Mouse (Mus musculus): Measurements from ENCODE around the gene Trit1. TPM values are rescaled to one million over a fixed set of nuclear protein-coding genes. Genes with fewer than 3 reads are reported as not detected.

The Trit1 gene
- polyA plus RNA-seq, 1 experiment: 6.3 TPM

DNA sequence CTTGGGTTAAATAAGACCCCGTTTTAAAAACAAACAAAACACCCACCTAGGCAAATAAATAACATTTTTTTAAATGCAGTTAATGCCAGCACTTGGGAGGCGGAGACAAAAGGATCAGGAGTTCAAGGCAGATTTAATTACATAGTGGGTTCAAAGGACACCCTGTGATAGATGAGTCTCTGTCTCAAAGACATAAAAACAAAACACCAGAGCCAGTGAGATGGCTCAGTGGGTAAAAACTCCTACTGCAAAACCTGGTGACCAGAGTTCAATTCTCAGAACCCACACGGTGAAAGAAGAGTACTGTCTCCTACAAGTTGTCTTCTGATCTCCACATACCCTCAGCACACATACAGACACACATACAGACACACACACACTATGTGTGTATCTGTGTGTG lies 24.1 kb upstream of the Trit1 start:
- TF ChIP-seq CTCF (IDR thresholded peaks at IDR 0.05; ENCODE audit: control insufficient read depth, insufficient read depth, insufficient read length): no peak
- no peak for TF ChIP-seq FOSL1 (IDR thresholded peaks at IDR 0.05; ENCODE audit: insufficient read depth, low read length, poor library complexity, severe bottlenecking)
- no peak for TF ChIP-seq MAX (IDR thresholded peaks at IDR 0.05)
- no peak for TF ChIP-seq USF1 (IDR thresholded peaks at IDR 0.05; ENCODE audit: low read depth)
- TF ChIP-seq MYOD1 (IDR thresholded peaks at IDR 0.05; ENCODE audit: control insufficient read depth, insufficient read length, low read depth): no peak
- TF ChIP-seq CEBPB (IDR thresholded peaks at IDR 0.05; ENCODE audit: low read depth): no peak
- no peak for TF ChIP-seq MYOG (IDR thresholded peaks at IDR 0.05; ENCODE audit: control insufficient read depth, extremely low read depth, insufficient read length)
- no peaks in the 10 kb centered on the region for H3K27me3 ChIP-seq (ENCODE audit: control insufficient read depth, insufficient read depth, insufficient read length)
- H3K79me2 ChIP-seq (ENCODE audit: control insufficient read depth, insufficient read depth): no peaks in the 10 kb centered on the region
- no peaks in the 10 kb centered on the region for H3K36me3 ChIP-seq (ENCODE audit: control insufficient read depth, insufficient read depth)
- H3K4me3 ChIP-seq (ENCODE audit: insufficient read depth, poor library complexity, severe bottlenecking): no peak overlapping the region
- no peak overlapping the region for H3ac ChIP-seq (ENCODE audit: control insufficient read depth, insufficient read length, low read depth)
- H3K79me3 ChIP-seq (ENCODE audit: low read depth): no peaks in the 10 kb centered on the region

DNA sequence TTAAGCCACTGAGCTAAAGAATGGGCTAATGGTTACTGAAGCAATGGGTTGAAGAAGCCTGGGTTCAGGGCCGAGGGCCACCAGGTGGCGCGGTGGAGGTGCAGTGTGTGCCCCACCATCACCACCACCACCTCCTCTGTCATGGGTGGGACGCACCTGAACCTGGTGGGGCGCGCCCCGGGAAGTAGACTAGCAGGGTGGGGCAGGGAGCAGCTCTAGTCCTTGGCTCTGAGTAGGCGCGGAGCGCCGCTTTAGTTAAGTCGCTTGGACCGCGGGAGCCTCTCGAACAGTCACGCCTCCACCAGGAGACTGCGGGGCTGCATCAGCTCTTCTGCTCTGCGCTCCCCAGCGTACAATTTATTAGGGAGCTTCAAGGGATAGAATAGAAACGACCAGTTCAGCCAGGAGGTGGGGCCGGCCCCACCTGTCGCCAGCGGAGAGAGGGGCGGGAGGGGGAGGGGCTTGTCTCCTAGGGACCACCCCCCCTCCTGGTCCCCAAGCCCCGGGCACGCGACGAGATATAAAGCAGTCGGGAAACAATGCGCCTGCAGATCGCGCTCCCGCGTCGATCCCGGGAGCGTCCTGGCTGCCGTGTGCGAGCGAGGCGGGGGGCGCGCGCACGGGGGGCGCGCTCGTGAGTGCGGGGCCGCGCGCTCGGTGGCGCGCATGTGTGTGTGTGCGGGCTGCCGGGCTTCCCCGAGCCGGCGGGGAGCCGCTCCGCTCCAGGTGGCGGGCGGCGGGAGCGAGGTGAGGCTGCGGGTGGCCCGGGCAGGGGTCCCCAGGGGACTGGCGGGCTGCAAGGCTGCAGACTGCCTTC lies 20.8 kb upstream of the Trit1 start, which contains the start of gene Mycl:
Gene Mycl (plus strand): TSS at position 249 of the 817 bp plus-strand sequence.
- Histone ChIP-seq H3K79me2 (ENCODE audit: control insufficient read depth, insufficient read depth) (no peaks in the 10 kb centered on the region), H3ac (ENCODE audit: control insufficient read depth, insufficient read length, low read depth) (peak within 1 kb of the TSS; percentile 81), H3K27me3 (ENCODE audit: control insufficient read depth, insufficient read depth, insufficient read length) (no peaks in the 10 kb centered on the region), H3K36me3 (ENCODE audit: control insufficient read depth, insufficient read depth) (no peaks in the 10 kb centered on the region), H3K4me3 (ENCODE audit: insufficient read depth, poor library complexity, severe bottlenecking) (peak within 1 kb of the TSS; percentile 34), H3K79me3 (ENCODE audit: low read depth) (no peaks in the 10 kb centered on the region)
- TF ChIP-seq MAX (IDR thresholded peaks at IDR 0.05) (no peak), CTCF (IDR thresholded peaks at IDR 0.05; ENCODE audit: control insufficient read depth, insufficient read depth, insufficient read length) (peak; percentile 96)

DNA sequence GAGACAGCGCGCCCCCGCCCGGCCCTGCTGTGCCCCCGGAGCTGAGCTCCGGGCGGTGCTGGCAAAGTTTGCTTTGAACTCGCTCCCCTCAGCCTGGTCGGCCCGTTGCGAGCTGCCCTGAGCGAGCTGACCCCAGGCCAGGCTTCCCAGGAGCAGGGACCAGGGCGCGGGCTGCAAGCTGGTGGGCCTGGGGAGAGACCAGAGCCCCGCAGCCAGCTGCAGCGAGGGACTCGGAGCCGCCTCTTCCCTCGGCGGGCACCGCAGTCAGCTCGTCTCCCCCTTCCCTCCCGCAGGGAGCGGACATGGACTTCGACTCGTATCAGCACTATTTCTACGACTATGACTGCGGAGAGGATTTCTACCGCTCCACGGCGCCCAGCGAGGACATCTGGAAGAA lies 20.2 kb upstream of the Trit1 start:
- H3K79me2 ChIP-seq (ENCODE audit: control insufficient read depth, insufficient read depth): no peaks in the 10 kb centered on the region
- peak overlapping the region; percentile 81 for H3ac ChIP-seq (ENCODE audit: control insufficient read depth, insufficient read length, low read depth)
- no peaks in the 10 kb centered on the region for H3K27me3 ChIP-seq (ENCODE audit: control insufficient read depth, insufficient read depth, insufficient read length)
- TF ChIP-seq MAX (IDR thresholded peaks at IDR 0.05) (no peak), FOSL1 (IDR thresholded peaks at IDR 0.05; ENCODE audit: insufficient read depth, low read length, poor library complexity, severe bottlenecking) (no peak), USF1 (IDR thresholded peaks at IDR 0.05; ENCODE audit: low read depth) (no peak), MYOG (IDR thresholded peaks at IDR 0.05; ENCODE audit: control insufficient read depth, extremely low read depth, insufficient read length) (no peak), CTCF (IDR thresholded peaks at IDR 0.05; ENCODE audit: control insufficient read depth, insufficient read depth, insufficient read length) (no peak), CEBPB (IDR thresholded peaks at IDR 0.05; ENCODE audit: low read depth) (no peak)
- no peaks in the 10 kb centered on the region for H3K36me3 ChIP-seq (ENCODE audit: control insufficient read depth, insufficient read depth)
- H3K79me3 ChIP-seq (ENCODE audit: low read depth): no peaks in the 10 kb centered on the region
- peak overlapping the region; percentile 34 for H3K4me3 ChIP-seq (ENCODE audit: insufficient read depth, poor library complexity, severe bottlenecking)

DNA sequence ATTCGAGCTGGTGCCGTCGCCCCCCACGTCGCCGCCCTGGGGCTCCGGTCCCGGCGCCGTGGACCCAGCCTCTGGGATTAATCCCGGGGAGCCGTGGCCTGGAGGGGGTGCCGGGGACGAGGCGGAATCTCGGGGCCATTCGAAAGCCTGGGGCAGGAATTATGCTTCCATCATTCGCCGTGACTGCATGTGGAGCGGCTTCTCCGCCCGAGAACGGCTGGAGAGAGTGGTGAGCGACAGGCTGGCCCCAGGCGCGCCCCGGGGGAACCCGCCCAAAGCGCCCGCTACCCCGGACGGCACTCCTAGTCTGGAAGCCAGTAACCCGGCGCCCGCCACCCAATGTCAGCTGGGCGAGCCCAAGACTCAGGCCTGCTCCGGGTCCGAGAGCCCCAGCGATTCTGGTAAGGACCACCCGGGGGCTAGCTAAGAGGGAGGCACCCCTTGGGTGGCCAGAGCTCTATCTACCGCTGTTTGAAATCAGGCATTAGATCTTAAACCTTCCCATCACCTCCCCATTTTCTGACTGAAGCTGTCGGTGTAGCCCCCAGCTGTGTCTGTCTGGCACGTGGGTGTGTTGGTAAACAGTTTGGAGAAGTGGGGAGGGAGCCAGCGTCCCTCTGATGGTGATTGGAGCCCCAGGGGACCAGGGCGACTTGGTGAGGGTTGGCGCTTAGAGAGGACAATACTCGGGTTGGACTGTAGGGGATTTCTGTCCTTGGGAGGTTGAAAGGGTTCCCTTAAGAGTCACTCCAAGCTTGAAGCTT lies 19.6 kb upstream of the Trit1 start:
- Histone ChIP-seq H3K4me3 (ENCODE audit: insufficient read depth, poor library complexity, severe bottlenecking) (peak overlapping the region; percentile 34), H3K27me3 (ENCODE audit: control insufficient read depth, insufficient read depth, insufficient read length) (no peaks in the 10 kb centered on the region), H3K79me2 (ENCODE audit: control insufficient read depth, insufficient read depth) (no peaks in the 10 kb centered on the region), H3K79me3 (ENCODE audit: low read depth) (peaks cover 2% of the 10 kb centered on the region), H3ac (ENCODE audit: control insufficient read depth, insufficient read length, low read depth) (peak overlapping the region; percentile 81), H3K36me3 (ENCODE audit: control insufficient read depth, insufficient read depth) (no peaks in the 10 kb centered on the region)
- TF ChIP-seq MYOG (IDR thresholded peaks at IDR 0.05; ENCODE audit: control insufficient read depth, extremely low read depth, insufficient read length) (no peak), MAX (IDR thresholded peaks at IDR 0.05) (no peak), CTCF (IDR thresholded peaks at IDR 0.05; ENCODE audit: control insufficient read depth, insufficient read depth, insufficient read length) (no peak), CEBPB (IDR thresholded peaks at IDR 0.05; ENCODE audit: low read depth) (no peak), FOSL1 (IDR thresholded peaks at IDR 0.05; ENCODE audit: insufficient read depth, low read length, poor library complexity, severe bottlenecking) (no peak), USF1 (IDR thresholded peaks at IDR 0.05; ENCODE audit: low read depth) (no peak), MYOD1 (IDR thresholded peaks at IDR 0.05; ENCODE audit: control insufficient read depth, insufficient read length, low read depth) (no peak)

DNA sequence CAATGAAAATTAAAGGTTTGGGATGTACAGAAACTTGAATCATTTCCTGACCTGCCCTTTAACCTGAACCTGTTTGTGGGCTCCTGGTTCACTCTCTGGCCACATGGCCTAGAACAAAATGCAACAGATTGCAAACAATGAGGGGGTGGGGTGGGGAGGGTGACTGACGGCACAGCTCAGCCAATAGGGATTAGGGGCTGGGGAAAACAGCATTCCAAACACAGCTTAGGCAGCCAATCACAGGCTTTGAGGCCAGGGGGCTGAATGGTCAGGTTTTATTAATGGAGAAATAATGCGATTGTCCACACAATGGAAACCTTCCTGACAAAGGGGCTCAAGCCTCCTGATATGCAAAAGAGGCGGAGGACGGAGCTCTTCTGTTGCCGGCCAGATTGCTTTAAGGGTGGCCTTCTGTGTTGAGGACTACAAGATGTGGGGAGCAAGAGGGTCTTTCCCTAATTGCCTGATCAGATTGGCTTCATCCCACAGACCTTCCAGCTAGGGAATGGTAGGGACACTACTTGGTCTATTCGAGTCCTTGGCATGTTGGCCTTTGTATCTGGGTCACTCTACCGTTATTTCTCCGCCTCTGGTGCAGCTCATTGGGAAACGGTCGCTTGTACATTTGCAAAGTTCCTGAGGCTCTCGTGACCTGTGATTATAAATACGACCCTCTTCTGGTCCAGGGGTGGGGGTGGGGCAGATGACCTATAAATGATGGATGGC lies 17.7 kb upstream of the Trit1 start:
- no peak overlapping the region for H3K4me3 ChIP-seq (ENCODE audit: insufficient read depth, poor library complexity, severe bottlenecking)
- H3K79me3 ChIP-seq (ENCODE audit: low read depth): peaks cover 2% of the 10 kb centered on the region
- no peak overlapping the region for H3ac ChIP-seq (ENCODE audit: control insufficient read depth, insufficient read length, low read depth)
- TF ChIP-seq CEBPB (IDR thresholded peaks at IDR 0.05; ENCODE audit: low read depth): no peak
- TF ChIP-seq FOSL1 (IDR thresholded peaks at IDR 0.05; ENCODE audit: insufficient read depth, low read length, poor library complexity, severe bottlenecking): no peak
- no peak for TF ChIP-seq MAX (IDR thresholded peaks at IDR 0.05)
- TF ChIP-seq MYOD1 (IDR thresholded peaks at IDR 0.05; ENCODE audit: control insufficient read depth, insufficient read length, low read depth): no peak
- no peak for TF ChIP-seq CTCF (IDR thresholded peaks at IDR 0.05; ENCODE audit: control insufficient read depth, insufficient read depth, insufficient read length)
- no peak for TF ChIP-seq MYOG (IDR thresholded peaks at IDR 0.05; ENCODE audit: control insufficient read depth, extremely low read depth, insufficient read length)
- no peak for TF ChIP-seq USF1 (IDR thresholded peaks at IDR 0.05; ENCODE audit: low read depth)
- H3K27me3 ChIP-seq (ENCODE audit: control insufficient read depth, insufficient read depth, insufficient read length): no peaks in the 10 kb centered on the region
- H3K36me3 ChIP-seq (ENCODE audit: control insufficient read depth, insufficient read depth): no peaks in the 10 kb centered on the region
- H3K79me2 ChIP-seq (ENCODE audit: control insufficient read depth, insufficient read depth): no peaks in the 10 kb centered on the region

Measured in C2C12 (cell line).